Comparison of ENCODE assay signal across 8 mouse cellular contexts in the genomic region with DNA sequence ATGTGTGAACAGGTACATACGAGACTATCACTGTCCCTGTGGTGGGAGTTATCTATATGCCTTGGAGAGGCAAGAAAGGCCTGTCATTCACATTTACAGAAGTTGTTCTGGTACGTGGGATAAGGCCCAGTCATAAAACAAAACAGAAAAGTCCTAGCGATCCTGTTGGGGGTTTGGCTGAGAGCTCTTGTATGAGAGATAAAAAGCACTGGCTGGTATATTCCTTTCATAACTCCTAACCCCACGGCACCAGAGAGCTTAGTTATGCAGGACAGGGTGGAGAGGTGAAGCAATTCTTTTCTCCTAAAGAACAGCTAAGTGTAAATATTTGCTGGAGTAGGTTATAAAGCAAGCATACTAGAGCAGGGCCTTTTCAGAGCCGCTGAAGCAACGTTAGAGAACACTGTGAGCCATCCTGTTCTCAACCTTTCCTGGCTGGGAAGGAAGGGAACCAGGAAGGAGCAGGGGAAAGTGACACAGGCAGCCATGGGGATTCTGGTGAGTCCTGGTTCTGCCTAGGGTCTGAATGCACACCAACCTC. TPM values are rescaled to one million over a fixed set of nuclear protein-coding genes. Genes with fewer than 3 reads are reported as not detected.
DNase-seq lines count a peak whose midpoint lies in the region; ATAC-seq lines count a peak whose summit lies in the region.

No protein-coding gene starts in this region.

- no peak for DNase-seq in kidney, adult 11 months
- DNase-seq in forebrain, embryonic 11.5 days (ENCODE audit: low spot score), result no peak
- DNase-seq in right cerebral cortex, postnatal 10 days (ENCODE audit: low spot score in 2 of 2), result no peak
- DNase-seq in cerebellum, postnatal 10 days, result no peak
- no peak for DNase-seq in adrenal gland, postnatal 14 days

- H3K9me3 ChIP-seq in kidney, embryonic 14.5 days (ENCODE audit: control insufficient read depth, low read length), result no peaks in the 10 kb centered on the region
- H3K9me3 ChIP-seq in forebrain, embryonic 11.5 days (ENCODE audit: control insufficient read depth, low read length), result no peaks in the 10 kb centered on the region
- H3K9me3 ChIP-seq in liver, embryonic 12.5 days (replicated peaks), result no peaks in the 10 kb centered on the region
- no peaks in the 10 kb centered on the region for H3K9me3 ChIP-seq in neural tube, embryonic 13.5 days

- peaks cover 41% of the 10 kb centered on the region for H3K4me1 ChIP-seq in kidney, embryonic 14.5 days (ENCODE audit: control insufficient read depth, insufficient read depth, low read length)
- H3K4me1 ChIP-seq in forebrain, embryonic 11.5 days (replicated peaks; ENCODE audit: control insufficient read depth, insufficient read depth, low read length), result peaks cover 22% of the 10 kb centered on the region
- peaks cover 86% of the 10 kb centered on the region for H3K4me1 ChIP-seq in liver, embryonic 12.5 days
- H3K4me1 ChIP-seq in neural tube, embryonic 13.5 days (replicated peaks), result peaks cover 71% of the 10 kb centered on the region

- H3K4me3 ChIP-seq in kidney, embryonic 14.5 days (ENCODE audit: low read length), result peak overlapping the region; percentile 100
- H3K4me3 ChIP-seq in forebrain, embryonic 11.5 days (ENCODE audit: low read depth, low read length), result no peak overlapping the region
- peak overlapping the region; percentile 98 for H3K4me3 ChIP-seq in liver, embryonic 12.5 days
- peak overlapping the region; percentile 95 for H3K4me3 ChIP-seq in neural tube, embryonic 13.5 days

- H3K9ac ChIP-seq in kidney, embryonic 14.5 days (ENCODE audit: low read depth, low read length), result peak overlapping the region; percentile 95; the same call in 1 of the 2 replicates
- H3K9ac ChIP-seq in forebrain, embryonic 11.5 days (ENCODE audit: low read length), result peak overlapping the region; percentile 82; the same call in 1 of the 2 replicates
- H3K9ac ChIP-seq in liver, embryonic 12.5 days, result peak overlapping the region; percentile 98
- peak overlapping the region; percentile 98 for H3K9ac ChIP-seq in neural tube, embryonic 13.5 days

- H3K27ac ChIP-seq in kidney, embryonic 14.5 days (ENCODE audit: low read depth, low read length), result peak overlapping the region; percentile 51; the same call in 1 of the 2 replicates
- H3K27ac ChIP-seq in forebrain, embryonic 11.5 days (ENCODE audit: low read depth, low read length), result no peak overlapping the region
- peak overlapping the region; percentile 92 for H3K27ac ChIP-seq in liver, embryonic 12.5 days
- 0 out of 2 replicates have a peak overlapping the region, but pooled peaks have one; percentile 24 for H3K27ac ChIP-seq in neural tube, embryonic 13.5 days (replicated peaks)

- no peaks in the 10 kb centered on the region for H3K27me3 ChIP-seq in kidney, embryonic 14.5 days (ENCODE audit: control insufficient read depth, insufficient read depth, low read length)
- H3K27me3 ChIP-seq in forebrain, embryonic 11.5 days (ENCODE audit: control insufficient read depth, insufficient read depth, low read length), result no peaks in the 10 kb centered on the region
- H3K27me3 ChIP-seq in liver, embryonic 12.5 days (replicated peaks), result no peaks in the 10 kb centered on the region
- no peaks in the 10 kb centered on the region for H3K27me3 ChIP-seq in neural tube, embryonic 13.5 days

- 34% methylated on average over 6 of the region's 6 CpGs for WGBS in kidney, embryonic 14.5 days
- whole genome bisulfite sequencing in forebrain, embryonic 11.5 days, result 49% methylated on average over 6 of the region's 6 CpGs
- 8% methylated on average over 6 of the region's 6 CpGs for WGBS in liver, embryonic 12.5 days (ENCODE audit: insufficient replicate concordance)
- WGBS in neural tube, embryonic 13.5 days, result 42% methylated on average over 6 of the region's 6 CpGs

- ATAC-seq in kidney, embryonic 14.5 days (ENCODE audit: low FRiP score, low TSS enrichment), result no peak
- ATAC-seq in forebrain, embryonic 11.5 days (replicated peaks; ENCODE audit: low FRiP score), result no peak
- no peak for ATAC-seq in liver, embryonic 12.5 days
- no peak for ATAC-seq in neural tube, embryonic 13.5 days (ENCODE audit: low read depth)

- peak overlapping the region; percentile 90 for H3K4me2 ChIP-seq in kidney, embryonic 14.5 days (replicated peaks; ENCODE audit: low read depth, low read length)
- H3K4me2 ChIP-seq in forebrain, embryonic 11.5 days (ENCODE audit: low read depth, low read length, severe bottlenecking), result peak overlapping the region; percentile 54
- H3K4me2 ChIP-seq in liver, embryonic 12.5 days, result peak overlapping the region; percentile 97
- peak overlapping the region; percentile 90 for H3K4me2 ChIP-seq in neural tube, embryonic 13.5 days

- no peaks in the 10 kb centered on the region for H3K36me3 ChIP-seq in kidney, embryonic 14.5 days (ENCODE audit: control insufficient read depth, insufficient read depth, low read length)
- no peaks in the 10 kb centered on the region for H3K36me3 ChIP-seq in forebrain, embryonic 11.5 days (ENCODE audit: control insufficient read depth, insufficient read depth, low read length)
- H3K36me3 ChIP-seq in liver, embryonic 12.5 days, result peaks cover 29% of the 10 kb centered on the region
- no peaks in the 10 kb centered on the region for H3K36me3 ChIP-seq in neural tube, embryonic 13.5 days

RNA-seq across cellular contexts. Expression of a gene that starts 2.6 kb away (rescaled TPM):
- 176 and 239 TPM in 2 replicates for polyA plus RNA-seq in kidney, embryonic 14.5 days (2014; fragmentation: Nextera tagmentation; extraction: Ambion mirVana)
- polyA plus RNA-seq in forebrain, embryonic 11.5 days (2014; fragmentation: Nextera tagmentation; extraction: Ambion mirVana), result 182 and 199 TPM in 2 replicates
- polyA plus RNA-seq in liver, embryonic 12.5 days (2016; fragmentation: Nextera tagmentation; extraction: Ambion mirVana), result 165 and 166 TPM in 2 replicates
- 142 and 147 TPM in 2 replicates for polyA plus RNA-seq in neural tube, embryonic 13.5 days (2015; fragmentation: Nextera tagmentation; extraction: Ambion mirVana)
- total RNA-seq in adrenal gland, postnatal 14 days (2021), result 271 and 282 TPM in 2 replicates

RNA-seq across cellular contexts. Expression of a gene that starts 22.1 kb away (rescaled TPM):
- 458 and 497 TPM in 2 replicates for polyA plus RNA-seq in kidney, embryonic 14.5 days (2014; fragmentation: Nextera tagmentation; extraction: Ambion mirVana)
- polyA plus RNA-seq in forebrain, embryonic 11.5 days (2014; fragmentation: Nextera tagmentation; extraction: Ambion mirVana), result 341 and 343 TPM in 2 replicates
- 325 and 336 TPM in 2 replicates for polyA plus RNA-seq in liver, embryonic 12.5 days (2016; fragmentation: Nextera tagmentation; extraction: Ambion mirVana)
- polyA plus RNA-seq in neural tube, embryonic 13.5 days (2015; fragmentation: Nextera tagmentation; extraction: Ambion mirVana), result 352 and 359 TPM in 2 replicates
- total RNA-seq in adrenal gland, postnatal 14 days (2021), result 233 and 240 TPM in 2 replicates

RNA-seq across cellular contexts. Expression of a gene that starts 22.3 kb away (rescaled TPM):
- polyA plus RNA-seq in kidney, embryonic 14.5 days (2014; fragmentation: Nextera tagmentation; extraction: Ambion mirVana), result 9.8 and 12.6 TPM in 2 replicates
- 5.9 and 6.4 TPM in 2 replicates for polyA plus RNA-seq in forebrain, embryonic 11.5 days (2014; fragmentation: Nextera tagmentation; extraction: Ambion mirVana)
- polyA plus RNA-seq in liver, embryonic 12.5 days (2016; fragmentation: Nextera tagmentation; extraction: Ambion mirVana), result 33.3 and 35.0 TPM in 2 replicates
- polyA plus RNA-seq in neural tube, embryonic 13.5 days (2015; fragmentation: Nextera tagmentation; extraction: Ambion mirVana), result 4.1 and 5.3 TPM in 2 replicates
- 1.8 and 7.9 TPM in 2 replicates for total RNA-seq in adrenal gland, postnatal 14 days (2021)
